Mouse (Mus musculus): Measurements from ENCODE around the gene Gngt1. TPM values are rescaled to one million over a fixed set of nuclear protein-coding genes. Genes with fewer than 3 reads are reported as not detected.

The Gngt1 gene
- not detected for polyA plus RNA-seq (2017; shearing (Covaris generic))

GRCm38 (mm10) chr6:3993492-3993891, at the start of gene Gngt1:
Gene Gngt1 (plus strand): TSS chr6:3993792.

GRCm38 (mm10) chr6:3988750-3989149, 4.8 kb upstream of the Gngt1 start, which contains the start of gene Tfpi2:
Gene Tfpi2 (minus strand): TSS chr6:3988919.

DNA sequence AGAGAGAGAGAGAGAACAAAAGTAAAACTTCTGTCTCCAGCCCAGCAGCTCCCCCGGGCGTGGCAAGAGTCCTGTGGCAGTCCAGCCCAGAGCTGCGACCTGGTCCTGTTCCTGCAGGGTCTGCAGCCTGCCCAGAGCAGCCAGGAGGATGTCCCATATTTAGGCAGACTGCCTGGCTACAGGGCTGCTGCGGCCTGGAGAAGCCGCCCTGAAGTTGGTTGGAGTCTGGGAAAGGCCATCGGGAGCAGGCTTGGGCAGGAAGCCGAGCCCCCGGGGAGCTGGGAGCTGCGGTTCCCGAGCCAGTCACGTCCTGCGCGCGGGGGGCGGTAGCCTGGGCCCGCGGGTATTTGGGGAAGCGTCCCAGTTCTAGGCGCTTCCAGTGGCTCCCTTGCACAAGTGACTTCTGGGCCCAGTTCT, 10.3 kb downstream of the Gngt1 start, which contains the start of gene Gng11:
Gene Gng11, plus strand, starts transcription at position 15 of the 417 bp plus-strand sequence.

Other genes starting within 250 kb of the Gngt1 start
- gene Calcr, start 229.1 kb upstream of the Gngt1 start, polyA plus RNA-seq (2017; shearing (Covaris generic)): not detected
- gene Tfpi2, start 4.9 kb upstream of the Gngt1 start, polyA plus RNA-seq (2017; shearing (Covaris generic)): not detected
- 0.43 TPM for gene Gng11, start 10.1 kb downstream of the Gngt1 start, polyA plus RNA-seq (2017; shearing (Covaris generic))
- 36.3 TPM for gene Bet1, start 93.2 kb downstream of the Gngt1 start, polyA plus RNA-seq (2017; shearing (Covaris generic))

Measured in inflammation-experienced regulatory T-cells, adult 16 weeks (primary cell).